Mouse (Mus musculus) MEL (cell line): ENCODE results near the gene Manf. TPM values are rescaled to one million over a fixed set of nuclear protein-coding genes. Genes with fewer than 3 reads are reported as not detected.

Source experiments
- DNase-seq: peaks from one replicate; pipeline ENCODE4 v3.0.0; 2011; ENCODE audit warnings: low read depth, low spot score
- H3K27ac ChIP-seq: 2 replicates; pipeline ENCODE4 v1.5.1; 2012; ENCODE audit warnings: low read depth, mild to moderate bottlenecking, control low read depth, low read length, moderate library complexity; ENCODE audit not compliant: control insufficient read depth
- H3K27me3 ChIP-seq, 2 experiments: fragments of 150-350 bp in 1 of 2; sonication (generic) in 1 of 2; 2 replicates each; pipeline ENCODE4 v1.6.1; 2012; ENCODE audit warnings: low read length in 2 of 2, mild to moderate bottlenecking in 2 of 2, improper control_type of control experiment in 1 of 2, moderate library complexity in 1 of 2; ENCODE audit not compliant: insufficient read depth in 2 of 2, control insufficient read depth in 1 of 2
- H3K36me3 ChIP-seq, 2 experiments: 2 replicates each; pipeline ENCODE4 v1.6.1; 2012 to 2014; ENCODE audit warnings: low read length in 2 of 2, improper control_type of control experiment in 1 of 2, inconsistent platforms in 1 of 2, mild to moderate bottlenecking in 1 of 2; ENCODE audit not compliant: insufficient read depth in 2 of 2, control insufficient read depth in 1 of 2
- H3K4me1 ChIP-seq, 2 experiments: fragments of 150-350 bp in 1 of 2; sonication (generic) in 1 of 2; 2 replicates each; pipeline ENCODE4 v1.6.1; 2012; ENCODE audit warnings: low read length in 2 of 2, improper control_type of control experiment in 1 of 2, mild to moderate bottlenecking in 1 of 2; ENCODE audit not compliant: insufficient read depth in 2 of 2, control insufficient read depth in 1 of 2
- H3K4me3 ChIP-seq, 2 experiments: fragments of 150-350 bp in 1 of 2; sonication (generic) in 1 of 2; 2 replicates each; pipeline ENCODE4 v1.5.1; 2012; ENCODE audit warnings: low read depth in 2 of 2, low read length in 2 of 2, mild to moderate bottlenecking in 2 of 2, moderate library complexity in 2 of 2, control low read depth in 1 of 2, improper control_type of control experiment in 1 of 2; ENCODE audit not compliant: control insufficient read depth in 1 of 2, insufficient read depth in 1 of 2
- H3K79me2 ChIP-seq: 2 replicates; pipeline ENCODE4 v1.6.1; 2012; ENCODE audit warnings: mild to moderate bottlenecking, low read length, moderate library complexity; ENCODE audit not compliant: control insufficient read depth, poor library complexity, insufficient read depth
- H3K9ac ChIP-seq: 2 replicates; pipeline ENCODE4 v1.6.1; 2012; ENCODE audit warnings: low read depth, mild to moderate bottlenecking, control low read depth, low read length, moderate library complexity; ENCODE audit not compliant: control insufficient read depth, poor library complexity, severe bottlenecking
- H3K9me3 ChIP-seq: fragments of 150-350 bp; sonication (generic); replicated peaks from 2 replicates; pipeline ENCODE4 v1.6.1; 2012; ENCODE audit warnings: mild to moderate bottlenecking, low read length, improper control_type of control experiment, moderate library complexity; ENCODE audit not compliant: insufficient read depth
- CHD1 ChIP-seq: IDR thresholded peaks from 2 replicates; pipeline ENCODE4 v1.6.1; 2012; ENCODE audit warnings: low read depth, mild to moderate bottlenecking, inconsistent platforms, low read length, improper control_type of control experiment
- CHD2 ChIP-seq: IDR thresholded peaks from 2 replicates; pipeline ENCODE4 v1.6.1; 2011; ENCODE audit warnings: low read length, improper control_type of control experiment
- E2F4 ChIP-seq: IDR thresholded peaks from 2 replicates; pipeline ENCODE4 v1.6.1; 2011; ENCODE audit warnings: low read depth, low read length, improper control_type of control experiment, borderline replicate concordance
- ELF1 ChIP-seq: IDR thresholded peaks from 2 replicates; pipeline ENCODE4 v1.6.1; 2014; ENCODE audit warnings: low read depth, mild to moderate bottlenecking, inconsistent platforms, low read length, improper control_type of control experiment, moderate library complexity
- ETS1 ChIP-seq: IDR thresholded peaks from 2 replicates; pipeline ENCODE4 v1.6.1; 2012; ENCODE audit warnings: low read depth, mild to moderate bottlenecking, inconsistent platforms, low read length, improper control_type of control experiment, moderate library complexity
- GABPA ChIP-seq: IDR thresholded peaks from 2 replicates; pipeline ENCODE4 v1.6.1; 2012; ENCODE audit warnings: low read depth, mild to moderate bottlenecking, inconsistent platforms, low read length, improper control_type of control experiment, moderate library complexity
- GATA1 ChIP-seq: IDR thresholded peaks from 2 replicates; pipeline ENCODE4 v1.6.1; 2011; ENCODE audit warnings: low read depth, low read length, improper control_type of control experiment
- MAFK ChIP-seq: IDR thresholded peaks from 2 replicates; pipeline ENCODE4 v1.6.1; 2011; ENCODE audit warnings: low read depth, mild to moderate bottlenecking, low read length, improper control_type of control experiment, borderline replicate concordance
- MAZ ChIP-seq: IDR thresholded peaks from 2 replicates; pipeline ENCODE4 v1.6.1; 2012; ENCODE audit warnings: low read depth, mild to moderate bottlenecking, inconsistent platforms, low read length, improper control_type of control experiment
- MXI1 ChIP-seq: IDR thresholded peaks from 2 replicates; pipeline ENCODE4 v1.6.1; 2011; ENCODE audit warnings: mild to moderate bottlenecking, low read depth, low read length, improper control_type of control experiment
- MYC ChIP-seq: IDR thresholded peaks from 2 replicates; pipeline ENCODE4 v1.6.1; 2011; ENCODE audit warnings: low read depth, mild to moderate bottlenecking, low read length, improper control_type of control experiment, moderate library complexity
- NELFE ChIP-seq: IDR thresholded peaks from 2 replicates; pipeline ENCODE4 v1.6.1; 2011; ENCODE audit warnings: low read depth, low read length, improper control_type of control experiment
- NRF1 ChIP-seq: IDR thresholded peaks from 2 replicates; pipeline ENCODE4 v1.6.1; 2014; ENCODE audit warnings: low read depth, mild to moderate bottlenecking, inconsistent platforms, low read length, improper control_type of control experiment, moderate library complexity; ENCODE audit not compliant: poor library complexity, insufficient read depth, severe bottlenecking
- POLR2A ChIP-seq, 2 experiments: IDR thresholded peaks; 2 replicates each; pipeline ENCODE4 v1.6.1; 2011 to 2012; ENCODE audit warnings: low read length in 2 of 2, mild to moderate bottlenecking in 2 of 2, control low read depth in 1 of 2, improper control_type of control experiment in 1 of 2, low read depth in 1 of 2, moderate library complexity in 1 of 2; ENCODE audit not compliant: control insufficient read depth in 1 of 2, insufficient read depth in 1 of 2, poor library complexity in 1 of 2
- POLR2AphosphoS2 ChIP-seq: IDR thresholded peaks from 2 replicates; pipeline ENCODE4 v1.6.1; 2011; ENCODE audit warnings: low read length, improper control_type of control experiment
- POLR2AphosphoS5 ChIP-seq: IDR thresholded peaks from 2 replicates; pipeline ENCODE4 v1.6.1; 2012; ENCODE audit warnings: low read depth, borderline replicate concordance, mild to moderate bottlenecking, inconsistent platforms, low read length, moderate library complexity, mixed read lengths
- SMC3 ChIP-seq: IDR thresholded peaks from 2 replicates; pipeline ENCODE4 v1.6.1; 2011; ENCODE audit warnings: low read depth, low read length, improper control_type of control experiment
- USF1 ChIP-seq: IDR thresholded peaks from 2 replicates; pipeline ENCODE4 v1.6.1; 2014; ENCODE audit warnings: low read depth, mild to moderate bottlenecking, inconsistent platforms, low read length, improper control_type of control experiment, moderate library complexity
- ZMIZ1 ChIP-seq: IDR thresholded peaks from 2 replicates; pipeline ENCODE4 v1.6.1; 2012; ENCODE audit warnings: low read depth, mild to moderate bottlenecking, inconsistent platforms, low read length, improper control_type of control experiment, moderate library complexity
- polyA plus RNA-seq, 2 experiments: library from polyadenylated mRNA; stranded (reverse) in 1 of 2; unstranded in 1 of 2; fragments of >175 nt in 1 of 2; fragments of >200 nt in 1 of 2; gene quantifications; 2 replicates each; pipeline versions ENCODE4 v1.2.1 to v1.2.4; 2012; ENCODE audit warnings: low replicate concordance in 2 of 2, low read depth in 1 of 2; ENCODE audit not compliant: insufficient read length in 2 of 2, insufficient read depth in 1 of 2, missing spikeins in 1 of 2
- total RNA-seq: library from RNA; depleted of rRNA; stranded (reverse); fragments of 300-350 nt; gene quantifications from 2 replicates; pipeline ENCODE4 v1.2.3, GENCODE M21; 2012

Manf gene
- total and polyA plus RNA-seq, 3 experiments: 289 to 316 TPM; not detected in 1

- H3K4me1 ChIP-seq: peaks cover 0 to 6% of the 10 kb centered on the region in 2 experiments; a peak in 2 of 4 replicates
- no peaks in the 10 kb centered on the region for H3K79me2 ChIP-seq
- no peaks in the 10 kb centered on the region for H3K9me3 ChIP-seq
- H3K27me3 ChIP-seq: peaks cover 0 to 2% of the 10 kb centered on the region in 2 experiments; a peak in 1 of 4 replicates
- TF ChIP-seq MAFK (no peak), MYC (no peak), SMC3 (no peak), POLR2AphosphoS5 (no peak), GABPA (no peak), USF1 (no peak)
- H3K36me3 ChIP-seq: peaks cover 0 to 4% of the 10 kb centered on the region in 2 experiments; a peak in 2 of 4 replicates
- H3K27ac ChIP-seq: no peak overlapping the region
- DNase-seq: no peak
- no peak overlapping the region for H3K9ac ChIP-seq
- no peak overlapping the region for H3K4me3 ChIP-seq
Observed at GRCm38 (mm10) chr9:106908174-106908573, 16.4 kb upstream of the Manf start.

- Histone ChIP-seq H3K9ac (no peak overlapping the region), H3K27ac (no peak overlapping the region), H3K79me2 (no peaks in the 10 kb centered on the region), H3K9me3 (no peaks in the 10 kb centered on the region), H3K4me3 (no peak overlapping the region), H3K36me3 (peaks cover 0 to 9% of the 10 kb centered on the region in 2 experiments; a peak in 2 of 4 replicates), H3K4me1 (peaks cover 7 to 10% of the 10 kb centered on the region in 2 experiments), H3K27me3 (peaks cover 0 to 2% of the 10 kb centered on the region in 2 experiments; a peak in 1 of 4 replicates)
- TF ChIP-seq NRF1 (no peak), E2F4 (no peak), ETS1 (no peak), ZMIZ1 (no peak), ELF1 (no peak), CHD1 (no peak), MAZ (no peak), CHD2 (no peak), POLR2AphosphoS2 (no peak), NELFE (no peak), GATA1 (no peak), POLR2A (IDR thresholded peaks at IDR 0.05; ENCODE audit: control insufficient read depth in 1 of 2, insufficient read depth in 1 of 2, low read depth in 1 of 2, low read length in 2 of 2, poor library complexity in 1 of 2) (no peak), SMC3 (no peak), USF1 (no peak), MXI1 (no peak)
- DNase-seq: no peak
Observed at GRCm38 (mm10) chr9:106906597-106906996, 14.8 kb upstream of the Manf start.
